Mouse (Mus musculus) CH12.LX (cell line): ENCODE results near the gene Smoc1. TPM values are rescaled to one million over a fixed set of nuclear protein-coding genes. Genes with fewer than 3 reads are reported as not detected.

Source experiments
- DNase-seq: peaks from one replicate; pipeline ENCODE4 v3.0.0-alpha.2; 2013; ENCODE audit errors: extremely low read depth
- H3K27ac ChIP-seq: 2 replicates; pipeline ENCODE4 v1.5.1; 2012; ENCODE audit warnings: low read depth, mild to moderate bottlenecking, control low read depth, moderate library complexity; ENCODE audit not compliant: insufficient read depth
- H3K27me3 ChIP-seq: replicated peaks from 2 replicates; pipeline ENCODE3; 2012; ENCODE audit warnings: inconsistent platforms
- H3K36me3 ChIP-seq, 2 experiments: replicated peaks in 1 of 2; 2 replicates each; pipeline versions ENCODE3 to v1.6.1; 2012; ENCODE audit warnings: inconsistent platforms in 1 of 2, low read length in 1 of 2, mild to moderate bottlenecking in 1 of 2, mixed read lengths in 1 of 2, moderate library complexity in 1 of 2; ENCODE audit not compliant: control insufficient read depth in 1 of 2, insufficient read depth in 1 of 2
- H3K4me1 ChIP-seq, 2 experiments: 2 replicates each; pipeline ENCODE4 v1.6.1; 2012; ENCODE audit warnings: inconsistent platforms in 1 of 2, moderate library complexity in 1 of 2; ENCODE audit not compliant: insufficient read depth in 2 of 2, control insufficient read depth in 1 of 2
- H3K4me2 ChIP-seq: 2 replicates; pipeline ENCODE4 v1.6.1; 2012; ENCODE audit warnings: low read depth, mild to moderate bottlenecking, control low read depth; ENCODE audit not compliant: poor library complexity, insufficient read depth, severe bottlenecking
- H3K4me3 ChIP-seq, 3 experiments: fragments of 150-350 bp in 1 of 3; sonication (generic) in 1 of 3; replicated peaks in 1 of 3; 2 replicates each; pipeline versions ENCODE3 to v1.5.1; 2011 to 2012; ENCODE audit warnings: low read depth in 2 of 3, low read length in 2 of 3, mild to moderate bottlenecking in 2 of 3, moderate library complexity in 2 of 3, control low read depth in 1 of 3, improper control_type of control experiment in 1 of 3, inconsistent platforms in 1 of 3, mixed read lengths in 1 of 3; ENCODE audit not compliant: poor library complexity in 1 of 3
- H3K79me2 ChIP-seq: replicated peaks from 2 replicates; pipeline ENCODE4 v1.6.1; 2012; ENCODE audit warnings: mild to moderate bottlenecking, moderate library complexity; ENCODE audit not compliant: control insufficient read depth, poor library complexity, insufficient read depth, severe bottlenecking; ENCODE audit errors: extremely low read depth
- H3K9ac ChIP-seq: 2 replicates; pipeline ENCODE4 v1.6.1; 2012; ENCODE audit warnings: low read depth, mild to moderate bottlenecking, control low read depth, moderate library complexity; ENCODE audit not compliant: insufficient read depth
- H3K9me3 ChIP-seq: replicated peaks from 2 replicates; pipeline ENCODE3; 2012; ENCODE audit warnings: low read length, inconsistent platforms, mixed read lengths
- BHLHE40 ChIP-seq: IDR thresholded peaks from 2 replicates; pipeline ENCODE4 v1.6.1; 2011; ENCODE audit warnings: mild to moderate bottlenecking, low read depth, low read length, improper control_type of control experiment
- CHD1 ChIP-seq: IDR thresholded peaks from 2 replicates; pipeline ENCODE4 v1.6.1; 2012; ENCODE audit warnings: low read depth, low read length, improper control_type of control experiment, inconsistent platforms
- E2F4 ChIP-seq: IDR thresholded peaks from 2 replicates; pipeline ENCODE4 v1.6.1; 2011; ENCODE audit warnings: low read depth, low read length, improper control_type of control experiment; ENCODE audit not compliant: insufficient replicate concordance
- ELF1 ChIP-seq: IDR thresholded peaks from 2 replicates; pipeline ENCODE4 v1.6.1; 2014; ENCODE audit warnings: low read depth, mild to moderate bottlenecking, inconsistent platforms, low read length, improper control_type of control experiment
- ETS1 ChIP-seq: conservative IDR thresholded peaks from 2 replicates; pipeline ENCODE4 v1.6.1; 2012; ENCODE audit warnings: low read depth, mild to moderate bottlenecking, inconsistent platforms, low read length, improper control_type of control experiment, moderate library complexity
- JUN ChIP-seq: IDR thresholded peaks from 2 replicates; pipeline ENCODE4 v1.6.1; 2011; ENCODE audit warnings: low read depth, mild to moderate bottlenecking, low read length, improper control_type of control experiment, moderate library complexity; ENCODE audit not compliant: insufficient read depth
- JUND ChIP-seq: conservative IDR thresholded peaks from 2 replicates; pipeline ENCODE4 v1.6.1; 2011; ENCODE audit warnings: low read depth, low read length, improper control_type of control experiment
- MAZ ChIP-seq: IDR thresholded peaks from 2 replicates; pipeline ENCODE4 v1.6.1; 2012; ENCODE audit warnings: low read depth, mild to moderate bottlenecking, inconsistent platforms, low read length, improper control_type of control experiment, moderate library complexity
- MYC ChIP-seq: IDR thresholded peaks from 2 replicates; pipeline ENCODE4 v1.6.1; 2011; ENCODE audit warnings: low read depth, mild to moderate bottlenecking, improper control_type of control experiment, low read length
- NELFE ChIP-seq: IDR thresholded peaks from 2 replicates; pipeline ENCODE4 v1.6.1; 2011; ENCODE audit warnings: low read depth, low read length, improper control_type of control experiment
- NRF1 ChIP-seq: IDR thresholded peaks from 2 replicates; pipeline ENCODE4 v1.6.1; 2014; ENCODE audit warnings: low read depth, mild to moderate bottlenecking, inconsistent platforms, low read length, improper control_type of control experiment, moderate library complexity
- POLR2A ChIP-seq: IDR thresholded peaks from 2 replicates; pipeline ENCODE4 v1.6.1; 2011; ENCODE audit warnings: low read depth, mild to moderate bottlenecking, improper control_type of control experiment, low read length
- POLR2AphosphoS2 ChIP-seq: IDR thresholded peaks from 2 replicates; pipeline ENCODE4 v1.6.1; 2011; ENCODE audit warnings: low read depth, low read length, improper control_type of control experiment
- RAD21 ChIP-seq: IDR thresholded peaks from 2 replicates; pipeline ENCODE4 v1.6.1; 2011; ENCODE audit warnings: low read depth, mild to moderate bottlenecking, low read length, improper control_type of control experiment, moderate library complexity
- RCOR1 ChIP-seq: conservative IDR thresholded peaks from 2 replicates; pipeline ENCODE4 v1.6.1; 2012; ENCODE audit warnings: low read depth, mild to moderate bottlenecking, inconsistent platforms, low read length, improper control_type of control experiment
- TCF12 ChIP-seq: IDR thresholded peaks from 2 replicates; pipeline ENCODE4 v1.6.1; 2014; ENCODE audit warnings: low read depth, mild to moderate bottlenecking, inconsistent platforms, low read length, improper control_type of control experiment
- UBTF ChIP-seq: IDR thresholded peaks from 2 replicates; pipeline ENCODE4 v1.6.1; 2012; ENCODE audit warnings: low read depth, mild to moderate bottlenecking, inconsistent platforms, low read length, improper control_type of control experiment, moderate library complexity
- ZC3H11A ChIP-seq: IDR thresholded peaks from 2 replicates; pipeline ENCODE4 v1.6.1; 2012; ENCODE audit warnings: low read depth, mild to moderate bottlenecking, inconsistent platforms, low read length, improper control_type of control experiment
- ZKSCAN1 ChIP-seq: IDR thresholded peaks from 2 replicates; pipeline ENCODE4 v1.6.1; 2012; ENCODE audit warnings: low read depth, inconsistent platforms, low read length, improper control_type of control experiment, borderline replicate concordance
- ZMIZ1 ChIP-seq: IDR thresholded peaks from 2 replicates; pipeline ENCODE4 v1.6.1; 2012; ENCODE audit warnings: low read depth, mild to moderate bottlenecking, inconsistent platforms, low read length, improper control_type of control experiment
- dilution Hi-C: fragments of 300-500 bp; cut with MboI; formaldehyde crosslinking; loops from 2 replicates; pipeline ENCODE4 v1.14.3; 2020; ENCODE audit warnings: low sequenced_read_pairs; ENCODE audit not compliant: extremely low pct_unique_long_range_greater_than_20kb, extremely low pct_ligation_motif_present
- in situ Hi-C: fragments of 300-500 bp; cut with MboI; formaldehyde crosslinking; loops from 3 replicates; pipeline ENCODE4 v1.14.3; 2019; ENCODE audit warnings: low sequenced_read_pairs, low pct_ligation_motif_present, low pct_unique_long_range_greater_than_20kb, mixed read lengths
- polyA plus RNA-seq: library from polyadenylated mRNA; unstranded; fragments of >175 nt; gene quantifications from 2 replicates; pipeline ENCODE4 v1.2.1, GENCODE M21; 2012; ENCODE audit warnings: low read depth; ENCODE audit not compliant: insufficient read length
- total RNA-seq, 2 experiments: library from RNA; depleted of rRNA; stranded (reverse); fragments of 300-350 nt in 1 of 2; fragments of >200 nt in 1 of 2; gene quantifications; 2 replicates each; pipeline ENCODE4 v1.2.3; 2012 to 2014

Smoc1 gene
- total and polyA plus RNA-seq, 3 experiments: 11.0 to 23.0 (median 11.6) TPM

- TF ChIP-seq POLR2A (no peak), RAD21 (no peak), MAZ (no peak), TCF12 (no peak), ETS1 (no peak), ZMIZ1 (no peak), JUN (no peak), BHLHE40 (no peak), E2F4 (no peak), POLR2AphosphoS2 (no peak), ELF1 (no peak), JUND (no peak), ZKSCAN1 (no peak), NRF1 (no peak), MYC (no peak)
- H3K9me3 ChIP-seq: peaks cover 20% of the 10 kb centered on the region
- dilution Hi-C loops (no loop called here), in situ Hi-C loops (no loop called here)
- no peak overlapping the region for H3K4me3 ChIP-seq
- no peak for DNase-seq
- H3K27me3 ChIP-seq: no peaks in the 10 kb centered on the region
- H3K9ac ChIP-seq: no peak overlapping the region
- no peaks in the 10 kb centered on the region for H3K4me1 ChIP-seq
- H3K4me2 ChIP-seq: no peak overlapping the region
- H3K79me2 ChIP-seq: no peaks in the 10 kb centered on the region
- no peak overlapping the region for H3K27ac ChIP-seq
- H3K36me3 ChIP-seq: peaks cover 3 to 73% of the 10 kb centered on the region in 2 experiments
Observed at GRCm38 (mm10) chr12:81074139-81074538, 47.5 kb downstream of the Smoc1 start.

DNA sequence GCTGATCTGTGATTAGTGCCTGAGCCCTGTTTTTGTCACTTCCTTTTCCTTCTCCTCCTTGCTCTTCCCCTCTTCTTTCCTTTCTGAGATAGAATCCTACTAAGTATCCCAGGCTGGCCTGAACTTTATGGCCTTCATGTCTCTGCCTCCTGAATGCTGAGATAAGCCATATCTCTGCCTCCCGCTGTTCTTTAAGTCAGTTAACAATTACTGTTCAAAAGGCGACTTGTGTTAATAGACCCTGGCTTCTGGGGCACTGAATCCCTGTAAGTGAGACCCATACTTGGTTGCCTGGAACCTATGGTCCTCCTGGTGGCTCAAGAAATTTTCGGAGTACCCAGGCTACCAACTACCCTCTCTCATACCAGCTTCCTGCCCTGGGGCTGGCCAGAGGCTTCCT lies 48.3 kb downstream of the Smoc1 start:
- no peak overlapping the region for H3K27ac ChIP-seq
- no peak for TF ChIP-seq NELFE
- no peak for TF ChIP-seq CHD1
- no peak for TF ChIP-seq ELF1
- TF ChIP-seq TCF12: no peak
- no peak for TF ChIP-seq RCOR1
- TF ChIP-seq JUN: no peak
- no peak for TF ChIP-seq UBTF
- no peak for TF ChIP-seq NRF1
- TF ChIP-seq ZC3H11A: no peak
- peaks cover 3 to 76% of the 10 kb centered on the region in 2 experiments for H3K36me3 ChIP-seq
- peaks cover 21% of the 10 kb centered on the region for H3K9me3 ChIP-seq
- H3K4me1 ChIP-seq: no peaks in the 10 kb centered on the region
- in situ Hi-C loops: no loop called here
- H3K27me3 ChIP-seq: no peaks in the 10 kb centered on the region
- no peak overlapping the region for H3K9ac ChIP-seq
- no peak overlapping the region for H3K4me2 ChIP-seq
- DNase-seq: no peak
- dilution Hi-C loops: no loop called here
- no peaks in the 10 kb centered on the region for H3K79me2 ChIP-seq
- H3K4me3 ChIP-seq: no peak overlapping the region
